ENCODE assay signal across 13 mouse cellular contexts in the genomic region with DNA sequence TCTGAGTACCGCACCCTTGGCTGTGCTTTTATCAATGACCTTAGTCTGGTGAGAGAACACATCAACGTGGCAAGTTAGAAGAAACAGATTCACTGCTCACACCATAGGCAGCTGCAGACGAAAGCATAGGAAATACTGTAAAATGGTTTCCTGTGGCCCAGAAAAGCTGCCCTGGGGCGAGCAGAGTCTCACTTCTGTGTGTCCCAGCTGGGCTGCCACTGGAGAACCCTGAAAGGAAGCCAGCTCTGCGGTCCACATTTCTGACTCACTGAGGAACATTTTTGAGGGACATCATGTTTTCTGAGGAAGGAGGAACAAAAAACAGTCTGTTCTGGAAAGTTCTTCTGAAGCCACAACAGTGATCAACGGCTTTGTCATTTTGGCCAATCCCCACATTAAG. TPM values are rescaled to one million over a fixed set of nuclear protein-coding genes. Genes with fewer than 3 reads are reported as not detected.
A peak's percentile ranks its signal among the peaks of the same experiment; 100 is the strongest.
DNase-seq lines count a peak whose midpoint lies in the region; ATAC-seq and TF ChIP-seq lines count a peak whose summit lies in the region.
"Had no signal": no experiment of that assay in that cellular context is flagged by ENCODE, and none has a peak within 500 bp of the region (broad histone marks: within the 10 kb centered on the region; RNA-seq: fewer than 3 reads in every experiment).

No protein-coding gene starts in this region.

- H3K4me3 ChIP-seq in liver, postnatal 0 days (ENCODE audit: low read depth, low read length): no peak overlapping the region
- H3K4me3 ChIP-seq in liver, embryonic 11.5 days (ENCODE audit: low read depth, low read length): no peak overlapping the region
- H3K4me3 ChIP-seq: limb, embryonic 10.5 days had no signal

- H3K4me1 ChIP-seq in liver, postnatal 0 days (ENCODE audit: insufficient read depth): no peaks in the 10 kb centered on the region
- no peaks in the 10 kb centered on the region for H3K4me1 ChIP-seq in liver, embryonic 11.5 days (replicated peaks; ENCODE audit: control insufficient read depth, insufficient read depth, low read length)

- H3K27ac ChIP-seq in liver, postnatal 0 days (ENCODE audit: low read depth): no peak overlapping the region
- no peak overlapping the region for H3K27ac ChIP-seq in liver, embryonic 11.5 days (ENCODE audit: low read depth, low read length)
- H3K27ac ChIP-seq: limb, embryonic 10.5 days had no signal

- ATAC-seq in liver, postnatal 0 days: 0 out of 2 replicates have a peak, but pooled peaks have one; percentile 31
- no peak for ATAC-seq in liver, embryonic 11.5 days (replicated peaks; ENCODE audit: low FRiP score)
- ATAC-seq: forebrain, embryonic 16.5 days; intestine, embryonic 16.5 days had no signal

- DNase-seq in liver, postnatal 0 days: no peak
- DNase-seq in liver: no peak
- DNase-seq in adrenal gland, postnatal 25 days: peak; percentile 50
- peak; percentile 57 to 68 for DNase-seq in heart, postnatal 36 days
- peak; percentile 47 for DNase-seq in thymus, postnatal 25 days
- DNase-seq in left cerebral cortex, adult 9 months (ENCODE audit: low spot score in 2 of 2): no peak
- DNase-seq in urinary bladder, postnatal 25 days (ENCODE audit: low spot score): no peak
- DNase-seq in liver, embryonic 11.5 days (ENCODE audit: low spot score): no peak
- DNase-seq: cerebellum, adult 9-10 months; spleen, adult 18-20 months had no signal

- no peak overlapping the region for H3K4me2 ChIP-seq in liver, postnatal 0 days (ENCODE audit: low read depth, low read length)
- no peak overlapping the region for H3K4me2 ChIP-seq in liver, embryonic 11.5 days

- no peaks in the 10 kb centered on the region for H3K9me3 ChIP-seq in liver, postnatal 0 days (ENCODE audit: low read length)
- H3K9me3 ChIP-seq in liver, embryonic 11.5 days (ENCODE audit: control insufficient read depth, low read length): no peaks in the 10 kb centered on the region
- H3K9me3 ChIP-seq: limb, embryonic 10.5 days had no signal

- TF ChIP-seq EP300 in liver, postnatal 0 days (IDR thresholded peaks at IDR 0.05; ENCODE audit: low read depth): no peak

- TF ChIP-seq CTCF in liver, postnatal 0 days (IDR thresholded peaks at IDR 0.05; ENCODE audit: low read depth): no peak

- no peak overlapping the region for H3K9ac ChIP-seq in liver, postnatal 0 days (replicated peaks)
- H3K9ac ChIP-seq in liver, embryonic 11.5 days (ENCODE audit: low read depth, low read length): no peak overlapping the region

- no peaks in the 10 kb centered on the region for H3K36me3 ChIP-seq in liver, postnatal 0 days (replicated peaks; ENCODE audit: insufficient read depth, low read length)
- no peaks in the 10 kb centered on the region for H3K36me3 ChIP-seq in liver, embryonic 11.5 days (ENCODE audit: control insufficient read depth, insufficient read depth, low read length)
- H3K36me3 ChIP-seq: limb, embryonic 10.5 days had no signal

- intact Hi-C loops in heart, postnatal 36 days (cut with DNase I): no loop called here

- no peaks in the 10 kb centered on the region for H3K27me3 ChIP-seq in liver, postnatal 0 days (ENCODE audit: insufficient read depth, low read length)
- H3K27me3 ChIP-seq in liver, embryonic 11.5 days (replicated peaks; ENCODE audit: control insufficient read depth, insufficient read depth, low read length): no peaks in the 10 kb centered on the region

- WGBS in liver, postnatal 0 days (ENCODE audit: insufficient replicate concordance): 45% methylated on average over 6 of the region's 6 CpGs
- 65% methylated on average over 6 of the region's 6 CpGs for WGBS in liver, embryonic 11.5 days

RNA-seq across cellular contexts. Expression of a gene that starts 13.1 kb away (rescaled TPM):
- polyA plus RNA-seq in liver, postnatal 0 days (2015; fragmentation: Nextera tagmentation; extraction: Ambion mirVana): 5.8 and 10.0 TPM in 2 replicates
- 55.3 and 65.2 TPM in 2 replicates for total RNA-seq in adrenal gland, postnatal 25 days (2021)
- 10 to 100 TPM; 74.1 to 80.5 TPM for total RNA-seq in heart, postnatal 36 days (2021)
- 5.1 and 5.3 TPM in 2 replicates for polyA plus RNA-seq in liver, embryonic 11.5 days (2014; fragmentation: Nextera tagmentation; extraction: Ambion mirVana)

RNA-seq across cellular contexts. Expression of a gene that starts 33.8 kb away (rescaled TPM):
- 16.3 and 19.3 TPM in 2 replicates for polyA plus RNA-seq in liver, postnatal 0 days (2015; fragmentation: Nextera tagmentation; extraction: Ambion mirVana)
- total RNA-seq in adrenal gland, postnatal 25 days (2021): 36.4 and 36.5 TPM in 2 replicates
- total RNA-seq in heart, postnatal 36 days (2021): 10 to 100 TPM; 11.6 to 15.5 TPM
- polyA plus RNA-seq in liver, embryonic 11.5 days (2014; fragmentation: Nextera tagmentation; extraction: Ambion mirVana): 21.2 and 22.8 TPM in 2 replicates

RNA-seq across cellular contexts. Expression of a gene that starts 55.7 kb away (rescaled TPM):
- polyA plus RNA-seq in liver, postnatal 0 days (2015; fragmentation: Nextera tagmentation; extraction: Ambion mirVana): 5.0 and 5.5 TPM in 2 replicates
- total RNA-seq in adrenal gland, postnatal 25 days (2021): 16.5 and 17.9 TPM in 2 replicates
- 1 to 10 TPM; 6.0 to 8.2 TPM for total RNA-seq in heart, postnatal 36 days (2021)
- polyA plus RNA-seq in liver, embryonic 11.5 days (2014; fragmentation: Nextera tagmentation; extraction: Ambion mirVana): 15.7 and 16.4 TPM in 2 replicates

RNA-seq across cellular contexts. Expression of a gene that starts 56.2 kb away (rescaled TPM):
- 4.9 and 5.0 TPM in 2 replicates for polyA plus RNA-seq in liver, postnatal 0 days (2015; fragmentation: Nextera tagmentation; extraction: Ambion mirVana)
- total RNA-seq in adrenal gland, postnatal 25 days (2021): 55.5 and 71.8 TPM in 2 replicates
- 10 to 100 TPM; 11.5 to 15.3 TPM for total RNA-seq in heart, postnatal 36 days (2021)
- 21.9 and 24.7 TPM in 2 replicates for polyA plus RNA-seq in liver, embryonic 11.5 days (2014; fragmentation: Nextera tagmentation; extraction: Ambion mirVana)

Comparison
In these comparisons a context has a peak if more than half of its experiments do, and no peak if none do; other contexts are left out.
1. DNase-seq: peak in adrenal gland, postnatal 25 days (single experiment), heart, postnatal 36 days (2 of 2) and thymus, postnatal 25 days (single experiment); none in liver, postnatal 0 days (single experiment), liver (single experiment), left cerebral cortex, adult 9 months (0 of 2), urinary bladder, postnatal 25 days (single experiment) and liver, embryonic 11.5 days (single experiment).